Mouse (Mus musculus): ENCODE data around the gene Dock10.
"Not testable (repeated sequence)": the region's sequence is repeated elsewhere in the genome, so short reads cannot be mapped to it uniquely, and the experiment has no call there.

Dock10 gene
- long read RNA-seq, experiment 1, partial matches to known transcripts: 1 of 3 reads
- long read RNA-seq, experiment 1, other reads (novel, unspliced or antisense): 2 of 3 reads
- long read RNA-seq, experiment 2, partial matches to known transcripts: 6 of 12 reads
- long read RNA-seq, experiment 2, other reads (novel, unspliced or antisense): 5 of 12 reads

DNA sequence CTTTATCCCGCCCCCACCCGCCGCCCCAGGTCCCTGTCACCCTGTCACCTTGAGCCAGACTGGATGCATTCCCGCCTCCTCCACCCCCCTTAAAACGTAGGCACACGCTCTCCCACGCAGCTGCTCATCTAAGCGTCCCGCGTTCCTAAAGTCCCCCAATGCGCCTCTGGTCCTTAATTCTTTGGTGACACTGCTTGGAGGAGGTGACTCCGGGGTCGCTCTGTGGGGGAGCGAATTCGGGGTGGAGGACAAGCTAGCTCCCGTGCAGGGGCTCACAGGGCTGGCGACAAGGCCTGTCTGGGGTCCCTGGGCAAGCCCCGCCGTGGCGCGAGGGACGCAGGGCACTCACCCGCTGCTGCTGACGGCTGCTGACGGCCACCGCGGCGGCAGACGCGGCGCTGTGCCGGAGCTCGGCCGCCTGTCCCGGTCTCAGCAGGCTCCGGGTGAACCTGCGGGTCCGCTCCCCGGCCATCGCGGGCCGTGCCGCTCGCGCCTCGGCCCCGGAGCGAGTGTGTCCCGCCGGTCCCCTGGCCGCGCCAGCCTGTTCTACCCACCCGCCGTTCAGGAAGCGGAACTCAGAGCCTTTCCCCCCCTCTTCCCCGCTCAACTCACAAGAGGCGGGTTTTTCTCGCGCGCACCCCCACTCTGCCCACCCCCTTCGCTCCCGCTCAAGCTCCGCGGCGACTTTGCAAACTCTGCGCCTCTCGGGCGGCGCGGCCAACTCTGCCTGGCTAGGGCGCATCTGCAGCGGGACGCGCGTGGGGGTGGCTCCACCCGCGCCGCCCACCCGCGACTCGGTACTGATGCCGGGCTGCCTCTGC lies at the start of gene Dock10:
TSS of gene Dock10 (minus strand) at position 551 of the 821 bp plus-strand sequence.
- intact Hi-C loops (cut with DNase I): no loop called here

DNA sequence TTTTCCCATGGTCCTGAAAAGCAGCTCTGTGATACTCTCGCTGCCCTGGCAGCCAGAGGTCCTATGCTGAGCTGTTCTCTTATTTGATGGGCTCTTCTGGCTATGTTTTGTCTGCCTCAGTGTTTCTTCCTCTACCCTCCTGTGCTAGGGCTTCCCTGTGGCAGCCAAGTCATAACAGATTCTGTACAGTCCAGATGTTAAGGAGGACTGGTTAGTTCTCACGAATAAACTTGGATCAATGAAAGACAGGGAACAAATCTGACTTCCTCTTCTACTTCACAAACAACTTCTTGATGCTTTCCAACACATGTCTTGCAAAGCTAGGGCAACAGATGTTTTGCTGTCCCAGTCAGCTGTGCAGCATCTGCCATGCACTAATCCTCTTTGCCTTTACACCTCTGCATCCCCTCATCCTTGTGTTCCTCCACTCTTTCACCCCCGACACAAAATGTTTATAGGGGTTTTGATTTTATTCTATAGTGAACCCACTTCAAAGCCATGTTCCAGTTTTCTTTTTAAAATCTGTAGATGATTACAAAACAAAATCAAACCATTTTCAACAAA lies 48.6 kb upstream of the Dock10 start:
- intact Hi-C loops (cut with DNase I): no loop called here

DNA sequence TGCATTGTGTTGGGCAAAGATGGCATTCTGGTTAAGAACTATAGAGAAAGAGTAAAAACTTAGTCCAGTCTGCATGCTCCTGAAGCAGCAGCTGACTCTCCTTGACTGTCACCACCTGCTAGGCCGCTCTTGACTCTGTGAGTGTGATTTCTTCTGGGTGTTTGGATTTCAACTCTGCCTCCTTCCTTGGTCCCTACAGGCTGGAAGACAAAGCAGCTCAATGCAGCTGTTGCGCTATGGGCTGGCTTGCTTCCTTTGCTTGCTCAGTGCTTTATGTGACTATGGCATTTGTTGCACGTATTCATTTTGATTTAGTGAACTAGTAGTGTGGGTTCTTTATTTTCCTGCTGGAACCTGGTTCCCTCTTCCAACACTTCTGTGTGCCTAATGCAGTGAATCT lies 43.7 kb upstream of the Dock10 start:
- intact Hi-C loops (cut with DNase I): no loop called here

DNA sequence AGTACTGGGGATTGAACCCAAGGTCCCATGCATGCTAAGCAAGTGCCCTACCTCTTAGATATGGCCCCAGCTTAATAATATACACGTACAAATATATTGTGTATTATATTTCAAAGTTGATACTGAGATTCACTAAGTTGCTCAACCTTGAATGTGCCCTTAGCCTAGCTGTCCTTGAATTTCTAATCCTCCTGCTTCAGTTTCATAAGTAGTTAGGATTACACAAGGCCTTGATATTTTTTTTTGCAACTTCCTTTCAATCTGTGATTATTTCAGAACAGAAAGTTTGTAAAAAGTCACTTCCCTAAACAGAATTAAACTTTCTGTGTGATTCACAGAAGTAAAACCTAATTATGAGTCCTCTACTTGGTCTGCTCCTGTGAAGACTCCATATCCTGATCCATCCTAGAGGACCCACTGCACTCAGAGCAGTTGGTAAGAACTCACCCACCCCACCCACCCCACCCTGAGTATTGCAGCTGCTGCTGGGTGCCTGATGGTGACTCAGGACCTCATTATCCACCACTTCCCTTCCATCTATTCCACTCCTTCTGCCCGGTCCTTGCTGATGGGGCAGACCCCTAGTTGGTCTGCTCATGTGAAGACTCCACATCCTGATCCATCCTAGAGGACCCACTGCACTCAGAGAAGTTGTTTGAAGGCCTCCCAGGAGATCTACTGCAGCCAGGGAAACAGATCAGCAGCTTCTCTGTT lies 26.9 kb upstream of the Dock10 start:
- intact Hi-C loops (cut with DNase I): no loop called here

DNA sequence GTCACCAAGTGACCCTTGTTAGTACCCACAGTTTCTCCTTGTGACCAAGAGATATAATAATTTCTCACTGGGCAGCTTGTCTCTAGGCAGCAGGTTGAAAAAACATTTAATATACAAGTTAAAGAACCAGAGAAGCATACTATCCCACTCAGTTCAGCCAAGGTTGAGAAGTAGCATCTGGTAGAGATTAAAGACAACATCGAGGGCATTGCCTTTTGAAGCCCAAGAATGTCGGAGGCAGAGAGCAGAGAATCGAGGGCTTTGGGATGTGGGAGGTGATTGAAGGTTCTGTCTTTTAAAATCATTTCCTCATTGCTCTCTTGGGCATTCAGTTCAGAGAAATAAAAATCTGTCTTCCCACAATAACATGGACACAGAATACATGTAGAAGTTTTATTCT lies 25.8 kb upstream of the Dock10 start:
- intact Hi-C loops (cut with DNase I): no loop called here

DNA sequence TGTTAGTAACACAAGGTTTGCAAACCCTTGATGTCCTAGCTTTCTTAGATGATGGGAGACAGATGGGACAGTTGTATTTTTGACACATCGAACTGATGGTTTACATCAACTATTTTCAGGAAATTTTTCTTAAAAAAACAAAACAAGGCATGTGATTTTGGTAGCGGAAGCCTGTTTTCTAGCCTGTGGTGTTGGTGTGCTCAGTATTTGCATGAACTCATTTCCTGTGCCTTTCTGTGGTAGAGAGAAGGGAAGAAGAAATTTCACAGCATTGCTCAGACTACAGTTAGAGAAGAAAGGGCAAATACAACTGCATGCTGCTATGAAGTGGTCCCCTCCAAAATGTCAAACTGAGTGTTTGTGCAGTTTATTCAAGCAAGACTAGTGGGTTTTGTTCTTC lies 7.2 kb upstream of the Dock10 start:
- intact Hi-C loops (cut with DNase I): no loop called here

DNA sequence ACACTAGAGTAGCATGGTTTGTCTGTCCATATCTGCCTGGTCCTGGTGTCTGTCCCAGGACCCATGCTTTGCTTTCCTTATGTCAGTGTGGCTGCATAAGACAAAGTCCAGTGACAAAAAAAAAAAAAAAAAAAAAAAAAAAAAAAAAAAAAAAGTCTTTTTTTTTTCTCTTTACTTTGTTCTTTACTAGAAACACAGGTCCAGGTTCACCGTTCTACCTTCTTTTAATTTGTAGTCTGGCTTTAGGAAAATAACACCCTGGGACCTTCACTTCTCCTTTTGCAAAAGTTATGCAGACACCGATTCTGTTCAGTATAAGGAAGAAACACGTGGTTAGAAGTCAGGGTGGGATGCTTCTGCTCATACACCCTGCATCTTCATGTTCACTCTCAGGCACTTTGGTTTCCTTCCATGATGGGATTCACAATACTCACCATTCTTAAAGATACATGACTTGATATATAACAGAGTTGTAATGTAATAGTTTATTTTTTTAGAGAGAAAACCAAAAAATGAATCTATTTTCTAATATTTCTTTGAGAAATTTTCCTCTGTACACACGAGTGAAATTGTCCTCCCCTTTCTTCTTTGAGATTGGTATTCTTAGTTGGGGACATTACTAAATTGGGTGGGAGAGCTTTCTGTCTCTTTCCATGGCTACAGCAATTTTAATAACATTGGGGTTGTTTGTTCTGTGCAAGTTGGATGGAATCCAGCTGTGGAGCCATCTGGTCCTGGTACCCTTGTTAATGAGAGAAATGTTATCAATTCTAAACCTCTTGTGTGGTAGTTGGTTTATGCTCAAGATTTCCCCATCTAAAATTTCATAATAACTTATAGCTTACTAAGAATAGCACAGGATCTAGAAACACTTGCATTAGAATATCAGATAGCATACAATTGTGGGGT lies 5.0 kb upstream of the Dock10 start:
- intact Hi-C loops (cut with DNase I): no loop called here

DNA sequence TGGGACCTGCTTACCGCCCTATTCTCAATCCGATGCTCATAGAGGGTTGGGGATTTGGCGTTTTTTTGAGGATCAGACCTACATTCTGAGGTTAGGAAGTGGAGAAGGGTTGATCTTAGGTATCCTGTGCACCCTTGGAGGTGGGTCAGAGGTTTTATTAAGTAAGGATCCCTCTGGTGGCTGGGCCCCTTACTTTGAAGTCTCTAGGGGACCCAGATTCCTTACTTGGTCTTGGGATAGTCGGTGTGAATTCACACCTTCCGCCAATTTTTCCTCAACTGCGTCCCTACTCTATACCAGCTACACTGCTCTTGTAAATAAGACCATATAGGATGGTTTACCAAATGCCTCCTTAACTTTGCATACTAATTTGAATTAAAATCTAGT lies 464 bp upstream of the Dock10 start:
- intact Hi-C loops (cut with DNase I): no loop called here

DNA sequence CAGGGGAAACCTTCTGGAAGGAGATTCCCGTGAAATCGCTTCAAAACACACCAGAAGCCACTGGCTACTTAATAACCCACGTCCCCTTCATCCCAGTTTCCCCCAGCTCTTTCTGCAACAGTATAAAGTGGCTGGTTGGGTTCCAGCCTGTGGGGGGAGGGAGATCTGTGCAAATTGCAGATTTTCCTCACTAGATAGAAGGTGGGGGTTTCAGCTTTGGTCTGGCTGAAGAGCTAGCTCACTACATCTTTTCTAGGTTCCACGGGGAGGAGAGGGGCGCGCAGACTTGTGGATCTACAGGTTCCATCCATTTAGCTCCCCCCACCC lies 714 bp downstream of the Dock10 start:
- intact Hi-C loops (cut with DNase I): no loop called here

DNA sequence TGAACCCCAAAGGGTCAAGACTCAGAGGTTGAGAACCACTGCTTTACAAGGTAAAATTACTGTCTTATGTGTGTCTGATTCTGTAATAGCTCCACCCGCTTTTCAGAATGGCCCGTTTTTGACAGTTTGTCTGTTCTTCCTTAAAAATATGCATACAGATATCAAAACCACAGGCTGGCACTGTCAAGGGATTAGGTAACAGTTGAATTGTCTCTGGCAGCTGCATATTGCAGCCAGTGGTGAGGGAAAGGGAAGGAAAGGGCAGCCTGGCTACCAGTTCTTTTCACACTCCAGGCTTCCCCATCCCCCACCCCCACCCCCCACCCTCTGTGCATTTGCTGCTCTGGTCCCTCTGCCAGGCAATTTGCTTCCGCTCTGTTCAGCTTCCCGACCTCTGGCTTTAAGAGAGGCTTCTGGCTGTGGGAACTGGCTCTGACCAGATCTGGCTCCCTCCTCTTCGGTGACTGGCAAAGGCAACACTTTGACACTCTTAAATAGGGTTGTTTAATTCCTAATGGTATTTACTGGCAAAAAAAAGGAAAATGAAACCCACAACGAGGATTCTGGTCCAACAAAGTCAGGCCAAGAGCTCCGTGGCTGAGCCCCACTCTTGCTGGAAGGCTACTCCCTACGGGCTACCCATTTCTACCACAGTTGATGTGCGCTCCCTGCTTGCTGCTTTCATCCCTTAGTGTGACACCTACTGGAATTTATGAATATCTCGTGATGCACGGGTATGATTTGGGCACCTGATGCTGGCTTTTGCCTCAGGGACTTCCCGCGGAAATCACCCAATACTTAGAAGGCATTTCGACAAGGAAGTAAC lies 1.3 kb downstream of the Dock10 start:
- intact Hi-C loops (cut with DNase I): no loop called here

DNA sequence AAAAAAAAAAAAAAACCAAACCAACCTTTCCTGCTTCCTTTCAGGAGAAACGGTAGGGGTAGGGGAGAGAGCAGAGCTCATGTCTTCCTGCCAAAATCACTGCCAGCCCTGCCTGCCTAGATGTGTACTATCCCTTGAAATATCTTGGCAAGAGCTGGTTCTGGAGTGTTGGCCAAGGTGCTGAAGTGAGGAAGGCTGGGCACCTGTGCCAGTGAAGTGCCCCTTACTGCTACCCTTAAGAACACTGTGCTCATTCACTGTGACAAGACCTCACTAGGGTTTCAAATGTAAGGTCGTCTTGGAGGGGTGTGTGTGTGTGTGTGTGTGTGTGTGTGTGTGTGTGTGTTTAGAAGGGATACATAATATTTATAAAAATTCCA lies 2.3 kb downstream of the Dock10 start:
- intact Hi-C loops (cut with DNase I): no loop called here

DNA sequence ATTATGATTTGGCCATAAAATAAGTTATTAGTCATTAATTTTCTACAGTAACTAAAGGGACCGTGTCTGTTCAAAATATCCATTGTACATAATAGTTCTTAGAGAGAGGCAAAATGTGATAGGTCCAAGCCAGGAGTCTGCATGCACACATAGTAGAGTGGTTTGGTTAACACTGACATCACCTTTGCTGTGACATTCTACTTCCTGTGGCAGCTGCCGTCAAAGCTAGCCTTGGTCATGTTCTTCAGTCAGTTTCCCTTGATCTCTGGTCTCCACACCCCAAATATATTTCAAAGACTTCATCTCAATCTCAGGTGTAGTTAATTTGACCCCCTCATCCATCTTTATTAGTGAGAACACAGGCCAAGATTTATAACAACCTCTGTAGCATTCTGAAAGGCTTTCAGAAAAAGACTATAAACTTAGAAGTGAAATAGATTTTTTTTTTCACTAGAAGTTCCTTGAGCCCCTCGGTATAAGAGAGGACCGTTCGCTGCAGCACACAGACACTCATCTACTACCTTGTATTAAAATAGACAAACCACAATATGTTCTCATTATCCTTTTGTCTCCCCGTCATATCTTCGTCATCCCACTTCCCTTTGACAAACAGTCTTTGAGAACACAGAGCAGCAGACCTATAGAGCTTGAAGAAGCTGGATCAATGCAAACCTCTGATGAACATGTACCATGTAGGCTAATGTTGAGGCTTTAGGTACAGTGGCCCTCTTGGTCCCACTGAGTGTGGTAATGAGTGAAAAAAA lies 2.8 kb downstream of the Dock10 start:
- intact Hi-C loops (cut with DNase I): no loop called here

DNA sequence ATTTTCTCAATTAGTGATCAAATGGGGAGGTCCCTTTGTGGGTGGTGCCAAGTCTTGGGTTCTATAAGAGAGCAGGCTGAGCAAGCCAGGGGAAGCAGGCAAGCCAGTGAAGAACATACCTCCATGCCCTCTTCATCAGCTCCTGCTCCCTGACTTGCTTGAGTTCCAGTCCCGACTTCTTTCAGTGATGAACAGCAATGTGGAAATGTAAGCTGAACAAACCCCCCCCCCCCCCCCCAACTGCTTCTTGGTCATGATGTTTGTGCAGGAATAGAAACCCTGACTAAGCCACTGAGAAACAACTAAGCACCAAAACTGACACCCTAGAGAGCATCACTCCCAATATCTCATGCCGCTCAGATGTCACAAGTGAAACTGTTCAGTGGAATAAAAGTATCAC lies 9.2 kb downstream of the Dock10 start:
- intact Hi-C loops (cut with DNase I): not testable (repeated sequence)

DNA sequence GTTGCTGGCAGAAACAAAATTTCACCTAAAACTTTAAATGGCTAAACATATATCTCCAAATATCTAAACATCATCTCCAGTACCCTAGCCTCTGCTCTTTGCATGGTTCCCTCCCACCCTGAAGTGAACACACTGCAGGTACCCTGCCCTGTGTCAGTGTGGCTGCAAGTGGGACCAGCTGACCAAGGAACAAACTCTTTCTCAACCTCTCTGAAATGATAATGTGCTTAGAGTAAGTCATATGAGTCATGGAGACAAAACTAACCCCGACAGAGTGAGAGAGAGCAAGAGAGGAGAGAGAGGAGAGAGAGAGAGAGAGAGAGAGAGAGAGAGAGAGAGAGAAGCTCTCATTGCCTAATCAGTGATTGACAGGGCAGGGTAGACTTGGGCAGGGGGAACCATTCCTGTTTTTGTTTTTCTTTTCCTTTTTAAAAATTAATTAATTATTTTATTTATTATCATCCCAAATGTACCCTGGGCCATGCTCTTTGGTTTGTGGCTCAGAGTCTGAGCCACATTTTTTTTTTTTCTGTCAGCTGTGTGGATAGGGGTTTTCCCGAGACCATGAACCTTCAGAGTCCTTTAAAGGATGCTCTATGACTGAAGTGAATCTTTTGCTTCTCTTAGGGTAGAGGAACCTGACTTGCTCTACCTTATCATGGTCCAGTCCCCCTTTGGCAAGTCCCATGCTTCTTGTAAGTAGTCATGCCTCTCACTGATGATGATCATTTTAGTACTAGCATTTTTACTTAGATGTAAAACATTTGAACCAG lies 11.4 kb downstream of the Dock10 start:
- intact Hi-C loops (cut with DNase I): no loop called here

DNA sequence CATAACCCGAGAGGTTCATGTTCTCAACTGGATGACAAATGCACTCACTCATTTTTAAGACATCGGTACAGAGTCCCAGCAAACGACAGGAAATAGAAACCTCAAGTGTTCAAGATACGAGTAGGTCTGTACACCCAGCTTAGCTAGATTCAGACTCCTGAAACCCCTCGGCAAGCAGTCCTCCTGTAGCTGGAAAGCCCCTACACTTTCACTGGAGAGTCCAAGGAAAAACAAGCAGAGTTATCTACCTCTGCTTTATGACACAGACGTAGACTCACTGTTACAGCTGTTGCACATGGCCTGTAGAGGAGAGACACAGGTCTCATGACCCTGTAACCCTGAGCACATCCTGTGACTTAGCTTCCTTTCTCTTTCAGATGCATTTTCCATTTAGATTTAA lies 12.1 kb downstream of the Dock10 start:
- intact Hi-C loops (cut with DNase I): no loop called here

DNA sequence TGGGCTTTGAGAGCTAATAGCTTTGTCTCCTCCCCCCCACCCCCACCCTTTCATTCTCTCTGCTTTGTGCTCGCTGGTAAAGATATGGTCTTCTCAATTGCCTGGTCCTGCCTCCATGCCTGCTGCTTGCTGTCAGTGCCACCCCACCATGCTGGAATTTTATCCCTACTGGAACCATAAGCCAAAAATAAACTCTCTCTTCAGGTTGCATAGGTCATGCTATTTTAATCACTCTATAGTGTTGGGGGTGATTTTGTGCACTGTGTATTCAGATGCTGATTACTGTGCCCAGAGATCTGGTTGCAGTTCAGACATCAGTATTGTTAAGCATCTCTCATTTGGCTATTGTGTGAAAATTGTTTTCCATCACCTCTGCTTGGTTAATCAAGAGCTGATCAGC lies 18.9 kb downstream of the Dock10 start:
- intact Hi-C loops (cut with DNase I): no loop called here

DNA sequence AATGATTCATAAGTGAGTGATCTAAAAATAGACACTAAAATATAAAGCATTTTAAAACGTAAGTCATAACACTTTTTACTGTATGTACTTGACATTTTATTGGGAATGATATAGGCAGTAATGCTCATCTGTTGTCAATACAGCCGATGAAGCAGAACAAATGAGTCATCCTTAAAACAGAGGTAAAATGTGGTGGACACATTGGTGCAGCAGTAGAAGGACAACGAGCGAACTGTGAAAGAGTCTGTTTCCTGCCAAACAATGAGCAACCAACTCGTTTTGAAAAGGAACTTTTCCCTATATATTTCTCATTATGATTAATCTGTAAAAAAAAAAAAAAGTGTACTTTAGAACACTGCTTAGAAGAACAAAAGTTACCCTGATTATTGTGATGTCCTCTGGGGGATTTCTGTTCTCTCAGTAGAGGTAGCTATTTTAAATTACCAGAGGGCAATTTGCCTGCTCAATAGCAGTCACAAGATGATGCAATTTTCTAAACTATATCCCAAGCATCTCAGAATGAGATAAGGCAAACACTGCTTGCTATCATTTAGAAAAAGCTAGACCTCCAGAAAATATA lies 20.4 kb downstream of the Dock10 start:
- intact Hi-C loops (cut with DNase I): no loop called here

DNA sequence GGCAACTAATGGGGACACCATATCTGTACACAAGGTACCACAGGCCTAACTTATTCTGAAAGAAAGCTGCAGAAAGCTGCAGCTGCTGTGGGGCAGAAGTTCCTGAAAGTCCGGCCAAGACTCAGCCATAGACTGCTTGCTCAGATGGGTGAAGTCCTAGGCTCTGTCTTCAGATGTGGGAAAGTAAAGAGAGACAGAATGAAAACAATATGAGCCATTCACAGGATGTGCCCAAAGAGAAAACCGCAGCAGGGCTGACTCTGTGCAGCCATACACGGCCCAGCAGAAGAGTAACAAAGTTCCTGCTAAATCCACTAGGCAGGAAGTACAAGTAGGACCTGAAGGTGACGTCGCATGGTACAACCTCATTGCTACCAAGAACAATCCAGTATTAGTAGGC lies 27.7 kb downstream of the Dock10 start:
- intact Hi-C loops (cut with DNase I): no loop called here

DNA sequence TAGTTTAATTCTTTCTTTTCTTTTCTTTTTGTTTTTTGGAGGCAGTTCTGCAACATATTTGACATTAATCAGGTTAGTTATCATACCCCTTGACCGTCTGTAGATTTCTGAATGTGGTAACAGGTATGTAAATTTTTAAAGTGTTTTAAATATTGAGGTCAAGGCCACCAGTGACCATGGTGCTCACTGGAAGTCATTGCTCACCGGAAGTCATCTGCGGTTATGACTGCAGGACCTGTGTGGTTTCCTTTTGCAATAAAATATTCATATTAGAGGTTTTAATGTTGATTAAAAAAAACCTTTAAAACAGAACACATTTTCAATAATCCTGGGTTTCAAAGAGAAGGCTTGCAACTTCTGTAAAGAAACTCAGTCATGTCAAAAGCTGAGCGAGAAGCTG lies 28.2 kb downstream of the Dock10 start:
- intact Hi-C loops (cut with DNase I): no loop called here

All from adrenal gland (tissue).